Mouse (Mus musculus): ENCODE measurements around the gene Endov.

GRCm38 (mm10) chr11:119477876-119478275, 13.3 kb upstream of the Endov start:
- no peak for TF ChIP-seq POLR2A (IDR thresholded peaks at IDR 0.05; ENCODE audit: borderline replicate concordance, low read depth, low read length)
- no peak for TF ChIP-seq CTCF (IDR thresholded peaks at IDR 0.05; ENCODE audit: low read depth, low read length)
